Mouse (Mus musculus) 3134 (cell line): Measurements from ENCODE around the gene 1700061G19Rik.
"Not testable (repeated sequence)": the region's sequence is repeated elsewhere in the genome, so short reads cannot be mapped to it uniquely, and the experiment has no call there.

Experiments
- DNase-seq: peaks from one replicate; pipeline ENCODE4 v3.0.0-alpha.2; 2011; ENCODE audit warnings: low spot score; ENCODE audit not compliant: insufficient read length; ENCODE audit errors: extremely low read depth

1700061G19Rik gene

GRCm38 (mm10) chr17:56870287-56870953, 4.9 kb upstream of the 1700061G19Rik start:
- DNase-seq = no peak

GRCm38 (mm10) chr17:56871767-56872166, 3.5 kb upstream of the 1700061G19Rik start:
- no peak for DNase-seq

- no peak for DNase-seq
Measured at GRCm38 (mm10) chr17:56872512-56872911, 2.8 kb upstream of the 1700061G19Rik start.

GRCm38 (mm10) chr17:56874237-56874636, 1.0 kb upstream of the 1700061G19Rik start, which contains the start of gene Acsbg2:
Gene Acsbg2, minus strand, starts transcription at chr17:56874447.
- DNase-seq = no peak

- no peak for DNase-seq
Measured at GRCm38 (mm10) chr17:56876465-56876864, 1.2 kb downstream of the 1700061G19Rik start.

- no peak for DNase-seq
Measured at GRCm38 (mm10) chr17:56876981-56877380, 1.7 kb downstream of the 1700061G19Rik start.

- DNase-seq = no peak
Measured at GRCm38 (mm10) chr17:56877426-56877825, 2.1 kb downstream of the 1700061G19Rik start.

GRCm38 (mm10) chr17:56883612-56884011, 8.3 kb downstream of the 1700061G19Rik start:
- DNase-seq = no peak

GRCm38 (mm10) chr17:56884331-56884730, 9.1 kb downstream of the 1700061G19Rik start:
- no peak for DNase-seq

- no peak for DNase-seq
Measured at GRCm38 (mm10) chr17:56884809-56885208, 9.5 kb downstream of the 1700061G19Rik start.

GRCm38 (mm10) chr17:56888050-56888449, 12.8 kb downstream of the 1700061G19Rik start:
- DNase-seq = no peak

GRCm38 (mm10) chr17:56890018-56890417, 14.7 kb downstream of the 1700061G19Rik start:
- no peak for DNase-seq

- no peak for DNase-seq
Measured at GRCm38 (mm10) chr17:56895368-56895918, 20.2 kb downstream of the 1700061G19Rik start.

GRCm38 (mm10) chr17:56896513-56897129, 21.3 kb downstream of the 1700061G19Rik start:
- no peak for DNase-seq

GRCm38 (mm10) chr17:56897630-56898195, 22.4 kb downstream of the 1700061G19Rik start:
- peak; percentile 45 for DNase-seq

- DNase-seq = no peak
Measured at GRCm38 (mm10) chr17:56902698-56903097, 27.4 kb downstream of the 1700061G19Rik start.

GRCm38 (mm10) chr17:56906166-56906565, 30.9 kb downstream of the 1700061G19Rik start:
- DNase-seq = no peak

GRCm38 (mm10) chr17:56907096-56907495, 31.8 kb downstream of the 1700061G19Rik start:
- no peak for DNase-seq

GRCm38 (mm10) chr17:56907887-56908286, 32.6 kb downstream of the 1700061G19Rik start:
- DNase-seq = no peak

- not testable (repeated sequence) for DNase-seq
Measured at GRCm38 (mm10) chr17:56909764-56910163, 34.5 kb downstream of the 1700061G19Rik start.

GRCm38 (mm10) chr17:56913023-56913422, 37.7 kb downstream of the 1700061G19Rik start:
- no peak for DNase-seq

GRCm38 (mm10) chr17:56913444-56913843, 38.2 kb downstream of the 1700061G19Rik start:
- DNase-seq = no peak
